Mouse (Mus musculus) liver, embryonic 11.5 days (tissue): ENCODE measurements around the gene Clca2. TPM values are rescaled to one million over a fixed set of nuclear protein-coding genes. Genes with fewer than 3 reads are reported as not detected.

Source experiments
- ATAC-seq: fragments of 200-750 bp; cut with Nextera tagmentation; replicated peaks from 2 replicates; pipeline ENCODE4 v1.8.0; 2017; ENCODE audit warnings: moderate number of reproducible peaks, mild to moderate bottlenecking, moderate TSS enrichment, moderate library complexity; ENCODE audit not compliant: low FRiP score
- DNase-seq: peaks from one replicate; pipeline ENCODE4 v3.0.0-alpha.2; 2017; ENCODE audit warnings: low spot score
- H3K27ac ChIP-seq: fragments of 300-500 bp; sonication (generic); 2 replicates; pipeline ENCODE4 v1.5.1; 2014; ENCODE audit warnings: mild to moderate bottlenecking, low read depth, low read length, control low read depth
- H3K27me3 ChIP-seq: fragments of 300-500 bp; sonication (generic); replicated peaks from 2 replicates; pipeline ENCODE4 v1.6.1; 2014; ENCODE audit warnings: low read length, mixed read lengths; ENCODE audit not compliant: control insufficient read depth, insufficient read depth
- H3K36me3 ChIP-seq: fragments of 300-500 bp; sonication (generic); 2 replicates; pipeline ENCODE4 v1.6.1; 2014; ENCODE audit warnings: mild to moderate bottlenecking, low read length, moderate library complexity, mixed read lengths; ENCODE audit not compliant: control insufficient read depth, insufficient read depth
- H3K4me1 ChIP-seq: fragments of 300-500 bp; sonication (generic); replicated peaks from 2 replicates; pipeline ENCODE4 v1.6.1; 2014; ENCODE audit warnings: low read length, mixed read lengths; ENCODE audit not compliant: control insufficient read depth, insufficient read depth
- H3K4me2 ChIP-seq: fragments of 300-500 bp; sonication (generic); 2 replicates; pipeline ENCODE4 v1.6.1; 2014; ENCODE audit warnings: mild to moderate bottlenecking, control low read depth, moderate library complexity
- H3K4me3 ChIP-seq: fragments of 300-500 bp; sonication (generic); 2 replicates; pipeline ENCODE4 v1.5.1; 2014; ENCODE audit warnings: low read depth, low read length, control low read depth
- H3K9ac ChIP-seq: fragments of 300-500 bp; sonication (generic); 2 replicates; pipeline ENCODE4 v1.6.1; 2014; ENCODE audit warnings: low read depth, low read length, control low read depth
- H3K9me3 ChIP-seq: fragments of 300-500 bp; sonication (generic); 2 replicates; pipeline ENCODE4 v1.6.1; 2016; ENCODE audit warnings: low read length, inconsistent platforms, mixed read lengths; ENCODE audit not compliant: control insufficient read depth
- WGBS: fragments of 180-500 bp; shearing (Covaris S2); extraction: QIAGEN DNeasy Blood & Tissue Kit; methylation state at CpG from one replicate; pipeline ENCODE4 v1.1.7; 2014; 5-methylcytosine and 5-hydroxymethylcytosine counted together
- polyA plus RNA-seq: library from polyadenylated mRNA; unstranded; fragments of >200 nt; fragmentation: Nextera tagmentation; extraction: Ambion mirVana; gene quantifications from 2 replicates; pipeline ENCODE4 v1.2.1, GENCODE M21; 2014

The Clca2 gene
- polyA plus RNA-seq, 1 experiment from 2014 or later: 0.07 TPM

GRCm38 (mm10) chr3:145103770-145104169, 4.5 kb upstream of the Clca2 start:
- H3K9me3 ChIP-seq: no peaks in the 10 kb centered on the region
- 30% methylated on average over 5 of the region's 5 CpGs for WGBS
- H3K4me2 ChIP-seq: no peak overlapping the region
- no peak for ATAC-seq
- H3K4me3 ChIP-seq: no peak overlapping the region
- H3K36me3 ChIP-seq: no peaks in the 10 kb centered on the region
- no peaks in the 10 kb centered on the region for H3K27me3 ChIP-seq
- no peaks in the 10 kb centered on the region for H3K4me1 ChIP-seq
- H3K9ac ChIP-seq: no peak overlapping the region
- no peak overlapping the region for H3K27ac ChIP-seq
- DNase-seq: no peak

- Histone ChIP-seq H3K4me3 (no peak overlapping the region), H3K9ac (no peak overlapping the region), H3K27ac (no peak overlapping the region), H3K4me1 (no peaks in the 10 kb centered on the region), H3K9me3 (no peaks in the 10 kb centered on the region), H3K36me3 (no peaks in the 10 kb centered on the region), H3K27me3 (no peaks in the 10 kb centered on the region), H3K4me2 (no peak overlapping the region)
- ATAC-seq (no peak), DNase-seq (no peak)
- WGBS: 68% methylated on average over 2 of the region's 2 CpGs
Measured at GRCm38 (mm10) chr3:145103321-145103720, 4.1 kb upstream of the Clca2 start.

GRCm38 (mm10) chr3:145101891-145102555, 2.8 kb upstream of the Clca2 start:
- DNase-seq (no peak), ATAC-seq (no peak)
- WGBS: 66% methylated on average over 9 of the region's 9 CpGs

GRCm38 (mm10) chr3:145087857-145088598, 11.2 kb downstream of the Clca2 start:
- H3K4me2 ChIP-seq: no peak overlapping the region
- no peak overlapping the region for H3K27ac ChIP-seq
- no peak overlapping the region for H3K9ac ChIP-seq
- WGBS: 61% methylated on average over 8 of the region's 8 CpGs
- no peaks in the 10 kb centered on the region for H3K36me3 ChIP-seq
- no peaks in the 10 kb centered on the region for H3K4me1 ChIP-seq
- DNase-seq (no peak), ATAC-seq (no peak)
- H3K4me3 ChIP-seq: no peak overlapping the region
- no peaks in the 10 kb centered on the region for H3K27me3 ChIP-seq
- no peaks in the 10 kb centered on the region for H3K9me3 ChIP-seq

More at GRCm38 (mm10) chr3:145101891-145102555, 2.8 kb upstream of the Clca2 start:
- H3K4me3 ChIP-seq: no peak overlapping the region
- no peaks in the 10 kb centered on the region for H3K36me3 ChIP-seq
- no peak overlapping the region for H3K9ac ChIP-seq
- no peaks in the 10 kb centered on the region for H3K27me3 ChIP-seq
- H3K9me3 ChIP-seq: no peaks in the 10 kb centered on the region
- H3K4me1 ChIP-seq: no peaks in the 10 kb centered on the region
- H3K4me2 ChIP-seq: no peak overlapping the region
- no peak overlapping the region for H3K27ac ChIP-seq

- DNase-seq: no peak
- no peak overlapping the region for H3K27ac ChIP-seq
- no peaks in the 10 kb centered on the region for H3K4me1 ChIP-seq
- 91% methylated on average over 14 of the region's 14 CpGs for WGBS
- H3K4me3 ChIP-seq: no peak overlapping the region
- no peak overlapping the region for H3K4me2 ChIP-seq
- no peaks in the 10 kb centered on the region for H3K36me3 ChIP-seq
- H3K27me3 ChIP-seq: no peaks in the 10 kb centered on the region
- no peak for ATAC-seq
- H3K9me3 ChIP-seq: no peaks in the 10 kb centered on the region
- no peak overlapping the region for H3K9ac ChIP-seq
Measured at GRCm38 (mm10) chr3:145086180-145086579, 13.1 kb downstream of the Clca2 start.

GRCm38 (mm10) chr3:145083081-145083480, 16.2 kb downstream of the Clca2 start:
- 83% methylated on average over 1 of the region's 1 CpGs for WGBS
- no peak overlapping the region for H3K27ac ChIP-seq
- no peak for DNase-seq
- no peak overlapping the region for H3K4me3 ChIP-seq
- no peak overlapping the region for H3K9ac ChIP-seq
- no peaks in the 10 kb centered on the region for H3K27me3 ChIP-seq
- no peaks in the 10 kb centered on the region for H3K36me3 ChIP-seq
- H3K9me3 ChIP-seq: no peaks in the 10 kb centered on the region
- no peak for ATAC-seq
- H3K4me1 ChIP-seq: no peaks in the 10 kb centered on the region
- H3K4me2 ChIP-seq: no peak overlapping the region

- Histone ChIP-seq H3K9me3 (no peaks in the 10 kb centered on the region), H3K4me1 (no peaks in the 10 kb centered on the region), H3K27ac (no peak overlapping the region), H3K36me3 (no peaks in the 10 kb centered on the region), H3K4me3 (no peak overlapping the region), H3K4me2 (no peak overlapping the region), H3K27me3 (no peaks in the 10 kb centered on the region), H3K9ac (no peak overlapping the region)
- DNase-seq: no peak
- no peak for ATAC-seq
- 73% methylated on average over 8 of the region's 8 CpGs for WGBS
Measured at GRCm38 (mm10) chr3:145080904-145081303, 18.3 kb downstream of the Clca2 start.

GRCm38 (mm10) chr3:145078405-145078804, 20.8 kb downstream of the Clca2 start:
- no peaks in the 10 kb centered on the region for H3K27me3 ChIP-seq
- H3K4me3 ChIP-seq: no peak overlapping the region
- no peak overlapping the region for H3K9ac ChIP-seq
- ATAC-seq (no peak), DNase-seq (no peak)
- H3K4me2 ChIP-seq: no peak overlapping the region
- H3K9me3 ChIP-seq: no peaks in the 10 kb centered on the region
- 70% methylated on average over 6 of the region's 6 CpGs for WGBS
- H3K36me3 ChIP-seq: no peaks in the 10 kb centered on the region
- no peak overlapping the region for H3K27ac ChIP-seq
- no peaks in the 10 kb centered on the region for H3K4me1 ChIP-seq

GRCm38 (mm10) chr3:145072339-145072738, 26.9 kb downstream of the Clca2 start:
- H3K4me3 ChIP-seq: no peak overlapping the region
- H3K4me2 ChIP-seq: no peak overlapping the region
- no peaks in the 10 kb centered on the region for H3K36me3 ChIP-seq
- H3K27me3 ChIP-seq: no peaks in the 10 kb centered on the region
- DNase-seq (no peak), ATAC-seq (no peak)
- H3K4me1 ChIP-seq: no peaks in the 10 kb centered on the region
- H3K9ac ChIP-seq: no peak overlapping the region
- H3K9me3 ChIP-seq: no peaks in the 10 kb centered on the region
- 86% methylated on average over 3 of the region's 3 CpGs for WGBS
- H3K27ac ChIP-seq: no peak overlapping the region
